Mouse (Mus musculus) megakaryocyte, embryonic 14.5 days (primary cell): ENCODE measurements at regions not wholly inside any gene's neighbourhood (a gene's known extent, or its start where the extent isn't known, plus 50 kb on each side); places are given as distances from the start of the nearest gene placed in this dataset.

Experiments
- FLI1 ChIP-seq: IDR thresholded peaks from 2 replicates; pipeline ENCODE4 v1.6.1; 2012; ENCODE audit warnings: low read length, inconsistent platforms, mixed read lengths
- GATA1 ChIP-seq: IDR thresholded peaks from 3 replicates; pipeline ENCODE4 v1.6.1; 2012; ENCODE audit warnings: mixed read lengths, low read length, inconsistent platforms, borderline replicate concordance

- no peak for TF ChIP-seq GATA1
- TF ChIP-seq FLI1 = no peak
These were observed 117.5 kb upstream of the Kbtbd8 start for GRCm38 (mm10) chr6:94999562-94999961.
